Mouse (Mus musculus) spleen, adult 2 months (tissue): ENCODE measurements at regions not wholly inside any gene's neighbourhood (a gene's known extent, or its start where the extent isn't known, plus 50 kb on each side); places are given as distances from the start of the nearest gene placed in this dataset.

ENCODE experiments used
- DNase-seq, 2 experiments: peaks; one replicate each; pipeline versions ENCODE4 v3.0.0 to v3.0.0-alpha.2; 2012 to 2021; ENCODE audit warnings: low spot score in 2 of 2, low read depth in 1 of 2
- H3K27ac ChIP-seq: fragments of 200-500 bp; 2 replicates; pipeline ENCODE4 v1.5.1; 2012; ENCODE audit warnings: low read length, inconsistent platforms; ENCODE audit not compliant: insufficient read depth
- H3K27me3 ChIP-seq: fragments of 200-500 bp; 2 replicates; pipeline ENCODE4 v1.6.1; 2012; ENCODE audit warnings: mild to moderate bottlenecking, moderate library complexity, low read length, inconsistent platforms; ENCODE audit not compliant: control insufficient read depth, insufficient read depth
- H3K36me3 ChIP-seq: fragments of 200-500 bp; 2 replicates; pipeline ENCODE4 v1.6.1; 2012; ENCODE audit warnings: mild to moderate bottlenecking, low read length, inconsistent platforms; ENCODE audit not compliant: control insufficient read depth, insufficient read depth
- H3K4me1 ChIP-seq: fragments of 200-500 bp; 2 replicates; pipeline ENCODE4 v1.6.1; 2011; ENCODE audit warnings: inconsistent platforms; ENCODE audit not compliant: control insufficient read depth, insufficient read depth, insufficient read length
- H3K4me3 ChIP-seq: fragments of 200-500 bp; 2 replicates; pipeline ENCODE4 v1.5.1; 2011; ENCODE audit warnings: mild to moderate bottlenecking, inconsistent platforms; ENCODE audit not compliant: insufficient read depth, insufficient read length; ENCODE audit errors: extremely low read depth
- CTCF ChIP-seq: fragments of 200-500 bp; IDR thresholded peaks from 2 replicates; pipeline ENCODE4 v1.5.1; 2011; ENCODE audit warnings: mild to moderate bottlenecking, inconsistent platforms; ENCODE audit not compliant: insufficient read depth, insufficient read length, insufficient replicate concordance; ENCODE audit errors: extremely low read depth
- POLR2A ChIP-seq: fragments of 200-500 bp; IDR thresholded peaks from 2 replicates; pipeline ENCODE4 v1.6.1; 2011; ENCODE audit warnings: low read depth, low read length, inconsistent platforms
- WGBS: fragments of 180-500 bp; shearing (Covaris S2); methylation state at CpG from one replicate; pipeline ENCODE4 v1.1.7; 2018; 5-methylcytosine and 5-hydroxymethylcytosine counted together

GRCm38 (mm10) chr14:105417967-105418366 lies 159.6 kb downstream of the Ndfip2 start:
- DNase-seq: no peak
- 89% methylated on average over 4 of the region's 4 CpGs for WGBS
- Histone ChIP-seq H3K27me3 (no peaks in the 10 kb centered on the region), H3K4me3 (no peak overlapping the region), H3K27ac (no peak overlapping the region), H3K4me1 (no peaks in the 10 kb centered on the region), H3K36me3 (no peaks in the 10 kb centered on the region)
- TF ChIP-seq POLR2A (no peak), CTCF (no peak)

GRCm38 (mm10) chr14:105417458-105417960 lies 159.1 kb downstream of the Ndfip2 start:
- DNase-seq: no peak
- Histone ChIP-seq H3K27me3 (no peaks in the 10 kb centered on the region), H3K36me3 (no peaks in the 10 kb centered on the region), H3K4me1 (no peaks in the 10 kb centered on the region), H3K4me3 (no peak overlapping the region), H3K27ac (no peak overlapping the region)
- 90% methylated on average over 8 of the region's 8 CpGs for WGBS
- TF ChIP-seq CTCF (no peak), POLR2A (no peak)

- Histone ChIP-seq H3K27me3 (no peaks in the 10 kb centered on the region), H3K36me3 (no peaks in the 10 kb centered on the region), H3K4me3 (no peak overlapping the region), H3K4me1 (no peaks in the 10 kb centered on the region), H3K27ac (no peak overlapping the region)
- TF ChIP-seq POLR2A: no peak
- no peak for TF ChIP-seq CTCF
- 89% methylated on average over 7 of the region's 7 CpGs for whole genome bisulfite sequencing
- DNase-seq: no peak
Measured at GRCm38 (mm10) chr14:105416964-105417363, 158.6 kb downstream of the Ndfip2 start.

- WGBS: 51% methylated on average over 2 of the region's 2 CpGs
- no peaks in the 10 kb centered on the region for H3K27me3 ChIP-seq
- H3K27ac ChIP-seq: no peak overlapping the region
- no peaks in the 10 kb centered on the region for H3K36me3 ChIP-seq
- no peaks in the 10 kb centered on the region for H3K4me1 ChIP-seq
- no peak for TF ChIP-seq POLR2A
- no peak for TF ChIP-seq CTCF
- no peak for DNase-seq
- H3K4me3 ChIP-seq: no peak overlapping the region
Measured at GRCm38 (mm10) chr14:105404662-105405061, 146.3 kb downstream of the Ndfip2 start.

- Histone ChIP-seq H3K4me3 (no peak overlapping the region), H3K27ac (no peak overlapping the region), H3K27me3 (no peaks in the 10 kb centered on the region), H3K4me1 (no peaks in the 10 kb centered on the region), H3K36me3 (no peaks in the 10 kb centered on the region)
- DNase-seq: no peak
- 88% methylated on average over 6 of the region's 6 CpGs for WGBS
- TF ChIP-seq POLR2A (no peak), CTCF (no peak)
Measured at GRCm38 (mm10) chr14:105404241-105404640, 145.9 kb downstream of the Ndfip2 start.

- Histone ChIP-seq H3K4me3 (no peak overlapping the region), H3K4me1 (no peaks in the 10 kb centered on the region), H3K36me3 (no peaks in the 10 kb centered on the region), H3K27ac (no peak overlapping the region), H3K27me3 (no peaks in the 10 kb centered on the region)
- WGBS: 89% methylated on average over 9 of the region's 9 CpGs
- DNase-seq: no peak
- TF ChIP-seq CTCF (no peak), POLR2A (no peak)
Measured at GRCm38 (mm10) chr14:105403256-105403655, 144.9 kb downstream of the Ndfip2 start.

- Histone ChIP-seq H3K27ac (no peak overlapping the region), H3K27me3 (no peaks in the 10 kb centered on the region), H3K36me3 (no peaks in the 10 kb centered on the region), H3K4me3 (no peak overlapping the region), H3K4me1 (no peaks in the 10 kb centered on the region)
- DNase-seq: no peak
- 95% methylated on average over 10 of the region's 10 CpGs for WGBS
- TF ChIP-seq CTCF: no peak
- TF ChIP-seq POLR2A: no peak
Measured at GRCm38 (mm10) chr14:105402556-105402955, 144.2 kb downstream of the Ndfip2 start.
